Mouse (Mus musculus): ENCODE data around the gene Zcchc3.
"Not testable (repeated sequence)": the region's sequence is repeated elsewhere in the genome, so short reads cannot be mapped to it uniquely, and the experiment has no call there.

Zcchc3 gene

GRCm38 (mm10) chr2:152414591-152415165 is at the start of gene Zcchc3:
Gene Zcchc3 (minus strand): TSS chr2:152415027.
- in situ Hi-C loops (cut with MboI), result no loop called here

- in situ Hi-C loops (cut with MboI), result no loop called here
These were observed 44.4 kb upstream of the Zcchc3 start for GRCm38 (mm10) chr2:152459241-152459640.

- in situ Hi-C loops (cut with MboI), result no loop called here
These were observed 37.4 kb upstream of the Zcchc3 start for GRCm38 (mm10) chr2:152452101-152452781.

DNA sequence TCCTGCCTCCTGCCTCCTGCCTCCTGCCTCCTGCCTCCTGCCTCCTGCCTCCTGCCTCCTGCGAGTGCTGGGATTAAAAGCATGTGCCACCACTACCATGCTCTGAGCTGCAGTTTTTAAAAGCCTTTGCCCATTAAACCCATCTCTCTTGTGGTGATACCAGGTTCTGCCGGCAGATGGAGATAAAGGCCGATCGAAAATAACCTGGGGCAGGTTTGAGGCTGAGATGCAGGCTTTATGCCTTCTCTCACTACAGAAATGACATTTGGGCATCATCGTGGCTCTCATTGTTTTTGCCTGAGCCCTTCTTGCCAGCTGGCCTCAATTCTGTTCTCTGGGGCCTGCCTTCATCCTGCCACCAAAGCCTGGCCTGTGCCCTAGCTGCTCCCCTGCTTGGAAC is 35.4 kb upstream of the Zcchc3 start:
- in situ Hi-C loops (cut with MboI), result no loop called here

DNA sequence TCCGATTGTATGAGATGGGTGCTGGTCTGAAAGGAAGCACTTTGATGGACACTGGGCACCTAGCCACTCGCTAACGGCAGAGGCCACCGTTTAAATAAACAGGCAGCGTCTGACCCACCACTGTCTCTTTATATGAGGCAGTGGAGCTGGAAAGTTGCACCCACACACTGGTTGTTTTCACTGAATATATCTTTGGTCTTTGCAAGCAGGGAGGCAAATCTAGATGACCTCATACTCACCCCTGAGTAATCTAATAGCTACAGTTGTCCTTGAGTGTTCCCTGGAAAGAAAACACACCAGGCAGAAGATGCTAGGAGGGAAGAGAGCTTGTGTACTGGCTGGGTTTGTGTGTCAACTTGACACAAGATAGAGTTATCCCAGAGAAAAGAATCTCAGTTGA is 32.6 kb upstream of the Zcchc3 start:
- in situ Hi-C loops (cut with MboI), result no loop called here

DNA sequence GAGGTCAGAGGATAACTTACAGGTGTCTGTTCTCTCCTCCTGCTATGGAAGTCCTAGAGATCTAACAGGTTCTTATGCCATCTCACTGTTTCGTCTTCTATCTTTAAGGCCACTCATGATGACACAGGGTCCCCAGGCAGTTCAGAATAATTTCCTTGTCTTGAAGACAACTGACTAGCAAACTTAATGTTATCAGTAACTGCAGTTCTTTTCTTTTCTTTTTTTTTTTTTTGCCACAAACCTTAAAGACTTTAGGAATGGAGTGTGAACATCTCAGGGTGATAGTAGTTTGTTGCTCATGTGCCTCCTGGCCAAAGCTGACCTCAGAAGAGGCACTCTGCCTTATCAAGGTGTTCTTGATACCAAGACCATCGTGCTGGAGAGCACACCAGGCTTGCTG is 31.8 kb upstream of the Zcchc3 start:
- in situ Hi-C loops (cut with MboI), result no loop called here

- in situ Hi-C loops (cut with MboI), result no loop called here
These were observed 28.5 kb upstream of the Zcchc3 start for GRCm38 (mm10) chr2:152443281-152443680.

- in situ Hi-C loops (cut with MboI), result no loop called here
These were observed 27.5 kb upstream of the Zcchc3 start for GRCm38 (mm10) chr2:152442322-152442721.

GRCm38 (mm10) chr2:152439833-152440232 is 25.0 kb upstream of the Zcchc3 start:
- in situ Hi-C loops (cut with MboI), result no loop called here

GRCm38 (mm10) chr2:152438963-152439362 is 24.1 kb upstream of the Zcchc3 start:
- in situ Hi-C loops (cut with MboI), result no loop called here

DNA sequence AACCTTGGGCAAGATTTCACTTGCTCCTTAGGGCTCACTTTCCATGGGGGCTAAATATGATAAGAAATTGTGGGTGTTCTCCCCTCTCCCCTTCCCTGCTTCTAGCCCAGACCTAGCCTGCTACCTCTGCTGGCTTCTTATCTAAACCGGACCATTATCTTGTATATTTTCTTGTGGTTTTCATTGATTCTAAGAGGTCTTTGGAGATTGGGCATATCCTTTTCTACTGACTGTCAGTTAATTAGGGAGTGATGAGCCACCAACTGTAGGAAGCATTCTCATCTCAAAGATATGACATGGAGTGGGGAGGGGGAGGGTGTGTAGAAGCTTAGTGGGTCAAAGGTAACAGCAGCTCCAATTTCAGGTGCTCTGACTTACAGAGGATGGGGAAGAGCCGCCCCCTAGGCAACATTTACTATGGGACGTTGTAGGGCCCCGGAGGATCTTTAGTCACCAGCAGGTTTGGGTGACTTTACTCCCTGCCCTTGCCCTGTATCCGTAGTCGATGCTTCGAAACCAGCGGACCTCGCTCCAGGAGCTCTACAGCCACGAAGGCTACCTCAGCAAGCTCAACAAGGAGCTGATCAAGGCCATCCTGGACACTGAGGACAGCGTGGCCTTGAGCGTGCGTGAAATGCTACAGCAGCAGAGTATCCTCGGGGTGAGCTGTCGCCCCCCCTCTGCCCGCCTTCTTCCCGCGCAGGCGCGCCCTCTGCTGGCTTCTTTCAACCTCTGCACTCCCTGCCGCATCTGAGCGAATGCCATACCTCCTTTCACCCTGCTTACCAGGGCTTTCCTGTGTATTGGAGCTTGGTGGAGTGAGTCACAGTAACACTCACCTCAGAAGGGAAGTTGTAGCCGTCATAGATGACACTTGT is 22.4 kb upstream of the Zcchc3 start:
- in situ Hi-C loops (cut with MboI), result no loop called here

GRCm38 (mm10) chr2:152436405-152436901 is 21.6 kb upstream of the Zcchc3 start:
- in situ Hi-C loops (cut with MboI), result no loop called here

- in situ Hi-C loops (cut with MboI), result not testable (repeated sequence)
These were observed 13.7 kb upstream of the Zcchc3 start for GRCm38 (mm10) chr2:152428481-152428880.

GRCm38 (mm10) chr2:152427493-152427892 is 12.7 kb upstream of the Zcchc3 start:
- in situ Hi-C loops (cut with MboI), result no loop called here

DNA sequence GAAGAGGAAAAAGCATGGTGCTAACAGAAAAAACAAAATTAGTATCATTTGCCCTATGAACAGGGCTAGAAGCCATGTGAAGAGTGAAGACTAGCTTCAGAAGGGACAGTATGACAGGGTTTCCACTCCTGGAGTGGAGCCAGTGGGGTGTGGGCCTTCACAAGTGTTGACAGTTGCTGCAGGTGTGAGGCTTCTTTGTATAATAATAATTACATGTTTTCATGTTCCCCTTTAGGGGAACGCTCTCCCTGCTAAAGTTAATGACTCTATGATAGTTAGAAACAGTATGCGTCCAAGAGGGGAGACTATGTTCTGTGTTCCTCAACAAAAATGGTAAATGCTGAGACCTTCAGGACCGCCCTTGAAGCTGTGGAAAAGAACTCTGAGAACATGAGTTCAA is 959 bp upstream of the Zcchc3 start:
- in situ Hi-C loops (cut with MboI), result no loop called here

GRCm38 (mm10) chr2:152415287-152415686 is 460 bp upstream of the Zcchc3 start, which contains the start of gene 6820408C15Rik:
Gene 6820408C15Rik (plus strand): TSS chr2:152415587.
- in situ Hi-C loops (cut with MboI), result no loop called here

DNA sequence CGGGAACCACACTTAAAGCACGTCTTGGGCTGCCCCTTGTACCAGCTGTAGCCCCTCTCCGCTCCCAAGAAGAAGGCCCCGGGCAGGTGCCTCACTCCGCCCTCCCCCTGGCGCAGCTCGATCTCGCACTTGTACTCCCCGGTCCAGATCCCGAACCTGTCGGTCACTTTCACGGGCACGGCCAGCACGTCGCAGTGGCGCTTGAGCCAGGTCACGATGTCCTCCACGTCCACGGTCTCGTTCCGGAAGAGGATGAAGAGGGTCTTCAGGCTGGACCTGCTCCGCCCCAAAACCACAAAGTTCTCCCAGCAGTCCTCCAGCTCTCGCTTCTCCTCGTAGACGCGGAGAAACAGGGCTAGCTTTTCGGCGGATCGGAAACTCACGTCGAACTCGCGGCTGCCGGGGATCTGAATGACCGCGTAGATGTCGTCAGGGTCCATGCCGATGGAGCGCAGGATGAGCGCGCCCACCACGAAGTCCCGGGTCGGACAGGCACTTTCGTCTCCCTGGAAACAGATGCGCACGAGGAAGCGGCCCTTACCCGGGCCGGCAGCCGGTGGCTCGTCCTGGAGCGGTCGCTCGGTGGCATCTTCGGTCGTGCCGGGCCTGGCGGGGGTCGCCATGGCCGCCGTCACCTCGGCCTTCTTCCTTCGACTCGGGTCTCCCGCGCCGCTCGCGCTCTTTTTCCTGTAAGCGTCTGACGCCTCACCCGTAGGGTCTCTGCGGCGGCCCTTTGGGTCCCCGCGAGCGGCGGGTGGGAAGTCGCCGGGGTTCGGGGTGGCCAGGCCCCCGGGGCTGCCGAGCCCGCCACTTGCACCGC is 852 bp downstream of the Zcchc3 start:
- in situ Hi-C loops (cut with MboI), result no loop called here

GRCm38 (mm10) chr2:152413158-152413764 is 1.6 kb downstream of the Zcchc3 start:
- in situ Hi-C loops (cut with MboI), result no loop called here

GRCm38 (mm10) chr2:152412526-152413157 is 2.2 kb downstream of the Zcchc3 start:
- in situ Hi-C loops (cut with MboI), result no loop called here

- in situ Hi-C loops (cut with MboI), result no loop called here
These were observed 3.4 kb downstream of the Zcchc3 start for GRCm38 (mm10) chr2:152411471-152411870.

GRCm38 (mm10) chr2:152410971-152411371 is 3.9 kb downstream of the Zcchc3 start:
- in situ Hi-C loops (cut with MboI), result no loop called here

Measured in mature B cell (primary cell).